ENCODE assay signal across 28 mouse cellular contexts in the genomic region with DNA sequence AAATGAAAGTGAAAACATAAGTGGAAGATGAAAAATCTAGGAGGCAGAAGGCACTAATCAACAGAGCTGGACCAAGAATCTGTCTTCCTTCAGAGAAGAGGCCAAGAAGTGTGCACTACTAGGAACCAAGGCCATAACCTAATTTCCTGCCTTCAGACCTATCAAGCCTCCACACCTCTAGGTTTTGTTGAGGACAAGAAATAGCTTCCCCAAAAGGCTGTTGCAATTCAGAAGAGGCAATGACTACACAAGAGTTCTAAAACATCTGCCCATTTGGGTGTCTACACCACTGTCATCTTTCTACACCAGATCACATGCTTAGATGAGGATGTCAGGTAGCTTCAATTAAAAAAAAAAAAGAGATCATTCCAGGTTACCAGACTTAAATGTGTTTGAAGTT. TPM values are rescaled to one million over a fixed set of nuclear protein-coding genes. Genes with fewer than 3 reads are reported as not detected.
DNase-seq lines count a peak whose midpoint lies in the region; ATAC-seq and TF ChIP-seq lines count a peak whose summit lies in the region.
"Had no signal": no experiment of that assay in that cellular context is flagged by ENCODE, and none has a peak within 500 bp of the region (broad histone marks: within the 10 kb centered on the region; RNA-seq: fewer than 3 reads in every experiment).

No protein-coding gene starts in this region.

- no peaks in the 10 kb centered on the region for H3K36me3 ChIP-seq in testis, adult 2 months (ENCODE audit: control insufficient read depth, insufficient read depth, low read length)
- no peaks in the 10 kb centered on the region; the same call in 1 of the 2 replicates for H3K36me3 ChIP-seq in stomach, postnatal 0 days (ENCODE audit: control insufficient read depth, insufficient read depth, low read length)
- H3K36me3 ChIP-seq: G1E; heart, embryonic 10.5 days; heart, embryonic 13.5 days had no signal

- H3K4me2 ChIP-seq in stomach, postnatal 0 days (replicated peaks; ENCODE audit: low read depth) = no peak overlapping the region
- H3K4me2 ChIP-seq: forebrain, embryonic 13.5 days; heart, embryonic 13.5 days; hindbrain, embryonic 14.5 days; intestine, embryonic 15.5 days had no signal

- H3K27ac ChIP-seq in testis, adult 2 months (ENCODE audit: control insufficient read depth, insufficient read depth, low read depth, low read length) = no peak overlapping the region
- H3K27ac ChIP-seq in stomach, postnatal 0 days (replicated peaks) = no peak overlapping the region
- H3K27ac ChIP-seq: forebrain, embryonic 10.5 days; forebrain, embryonic 13.5 days; gastrocnemius, adult 2 months; heart, adult 2 months; heart, embryonic 10.5 days; heart, embryonic 13.5 days; hindbrain, embryonic 10.5 days; hindbrain, embryonic 14.5 days; hindbrain, postnatal 0 days; intestine, embryonic 15.5 days had no signal

- no peaks in the 10 kb centered on the region for H3K4me1 ChIP-seq in testis, adult 2 months (ENCODE audit: control insufficient read depth, insufficient read depth, low read length)
- H3K4me1 ChIP-seq in stomach, postnatal 0 days (replicated peaks; ENCODE audit: control insufficient read depth, insufficient read depth) = no peaks in the 10 kb centered on the region
- H3K4me1 ChIP-seq: forebrain, embryonic 10.5 days; heart, embryonic 10.5 days; hindbrain, embryonic 10.5 days; intestine, embryonic 15.5 days had no signal

- no peaks in the 10 kb centered on the region for H3K9me3 ChIP-seq in stomach, postnatal 0 days (ENCODE audit: control insufficient read depth, low read length)
- H3K9me3 ChIP-seq: forebrain, embryonic 10.5 days; forebrain, embryonic 13.5 days; G1E; heart, embryonic 10.5 days; heart, embryonic 13.5 days; hindbrain, embryonic 10.5 days; intestine, embryonic 15.5 days had no signal

- TF ChIP-seq CTCF in testis, adult 2 months (IDR thresholded peaks at IDR 0.05; ENCODE audit: control insufficient read depth, insufficient read depth, insufficient replicate concordance, low read depth, low read length) = no peak
- TF ChIP-seq CTCF in stomach, postnatal 0 days (IDR thresholded peaks at IDR 0.05; ENCODE audit: low read depth) = no peak

- ATAC-seq in granulocyte monocyte progenitor cell, adult 5-6 weeks (replicated peaks; ENCODE audit: poor library complexity, severe bottlenecking) = 0 out of 2 replicates have a peak, but pooled peaks have one; percentile 40
- ATAC-seq in megakaryocyte, adult 5-6 weeks (ENCODE audit: poor library complexity, severe bottlenecking) = peak; percentile 86
- ATAC-seq in stomach, postnatal 0 days (ENCODE audit: low FRiP score, low TSS enrichment) = no peak
- ATAC-seq: forebrain, embryonic 13.5 days; forebrain, embryonic 16.5 days; hindbrain, postnatal 0 days; intestine, embryonic 15.5 days; Patski had no signal

- no peaks in the 10 kb centered on the region for H3K27me3 ChIP-seq in testis, adult 2 months (ENCODE audit: control insufficient read depth, insufficient read depth, low read length)
- no peaks in the 10 kb centered on the region for H3K27me3 ChIP-seq in stomach, postnatal 0 days (ENCODE audit: control insufficient read depth, insufficient read depth, low read length)
- H3K27me3 ChIP-seq: CH12.LX; forebrain, embryonic 13.5 days; heart, embryonic 13.5 days; intestine, embryonic 15.5 days; Patski had no signal

- intact Hi-C loops in heart, postnatal 10 days (cut with DNase I) = no loop called here

- H3K4me3 ChIP-seq in testis, adult 2 months (ENCODE audit: control insufficient read depth, low read depth, low read length) = peak overlapping the region; percentile 57; the same call in 1 of the 2 replicates
- H3K4me3 ChIP-seq in stomach, postnatal 0 days (ENCODE audit: low read depth, low read length) = no peak overlapping the region
- H3K4me3 ChIP-seq: forebrain, embryonic 10.5 days; forebrain, embryonic 13.5 days; gastrocnemius, adult 2 months; heart, adult 2 months; heart, embryonic 10.5 days; heart, embryonic 13.5 days; hindbrain, embryonic 10.5 days; intestine, embryonic 15.5 days had no signal

- no peak for TF ChIP-seq EP300 in stomach, postnatal 0 days (optimal IDR thresholded peaks at IDR 0.05)

- no peak overlapping the region for H3K9ac ChIP-seq in stomach, postnatal 0 days (ENCODE audit: low read length)
- H3K9ac ChIP-seq: forebrain, embryonic 13.5 days; heart, embryonic 13.5 days; hindbrain, embryonic 14.5 days; intestine, embryonic 15.5 days had no signal

- TF ChIP-seq POLR2A in testis, adult 2 months (IDR thresholded peaks at IDR 0.05; ENCODE audit: control insufficient read depth, low read depth, low read length) = no peak

- DNase-seq in testis, postnatal 14 days (ENCODE audit: low spot score) = no peak
- no peak for DNase-seq in spleen, adult 18-20 months
- no peak for DNase-seq in stomach, postnatal 0 days (ENCODE audit: low spot score)
- no peak for DNase-seq in heart, postnatal 10 days
- DNase-seq: adrenal gland, postnatal 10 days; adrenal gland, postnatal 36 days; cerebellum, adult 18-20 months; cerebellum, adult 9-10 months; cerebellum, postnatal 14 days; gastrocnemius, adult 2 months; gastrocnemius, postnatal 14 days; heart, adult 2 months; heart, postnatal 36 days had no signal

RNA-seq across cellular contexts. Expression of gene F2rl2, which starts 15.4 kb away (rescaled TPM):
- polyA plus RNA-seq in testis, adult 2 months (2012; rRNA removed) = 0.05 TPM in 1 of 2 replicates, not detected in the other
- not detected in 2 replicates for total RNA-seq in granulocyte monocyte progenitor cell, adult 5-6 weeks (2014; fragmentation: Nextera tagmentation)
- total RNA-seq in granulocyte monocyte progenitor cell, adult 5-6 weeks (2017) = 0.09 and 1.1 TPM in 2 replicates
- total RNA-seq in megakaryocyte, adult 5-6 weeks (2015) = 0.89 and 1.9 TPM in 2 replicates
- total RNA-seq in megakaryocyte, adult 5-6 weeks (2017) = 0.51 and 0.57 TPM in 2 replicates
- 0.18 and 0.21 TPM in 2 replicates for polyA plus RNA-seq in stomach, postnatal 0 days (2015; fragmentation: Nextera tagmentation; extraction: Ambion mirVana)
- under 1 TPM in 1 of 2 experiments, not detected in 1; 0.17 TPM for total RNA-seq in heart, postnatal 10 days (2021)
- total RNA-seq: gastrocnemius, adult 2 months; gastrocnemius, postnatal 14 days had no signal
- polyA plus RNA-seq: G1E, Patski had no signal
